Mouse (Mus musculus) hindbrain, embryonic 12.5 days (tissue): ENCODE results near the gene Fam25c. TPM values are rescaled to one million over a fixed set of nuclear protein-coding genes. Genes with fewer than 3 reads are reported as not detected.

Experiments used
- ATAC-seq: fragments of 200-750 bp; cut with Nextera tagmentation; 2 replicates; pipeline ENCODE4 v1.8.0; 2017; ENCODE audit warnings: moderate TSS enrichment; ENCODE audit not compliant: low FRiP score
- H3K27ac ChIP-seq: fragments of 300-500 bp; sonication (generic); 2 replicates; pipeline ENCODE4 v1.5.1; 2016; ENCODE audit warnings: mild to moderate bottlenecking
- H3K27me3 ChIP-seq: fragments of 300-500 bp; sonication (generic); 2 replicates; pipeline ENCODE4 v1.6.1; 2016; ENCODE audit warnings: mild to moderate bottlenecking
- H3K36me3 ChIP-seq: fragments of 300-500 bp; sonication (generic); 2 replicates; pipeline ENCODE4 v1.6.1; 2016; ENCODE audit warnings: mild to moderate bottlenecking
- H3K4me1 ChIP-seq: fragments of 300-500 bp; sonication (generic); 2 replicates; pipeline ENCODE4 v1.6.1; 2016
- H3K4me2 ChIP-seq: fragments of 300-500 bp; sonication (generic); replicated peaks from 2 replicates; pipeline ENCODE4 v1.6.1; 2016; ENCODE audit warnings: mild to moderate bottlenecking
- H3K4me3 ChIP-seq: fragments of 300-500 bp; sonication (generic); 2 replicates; pipeline ENCODE4 v1.5.1; 2016; ENCODE audit warnings: mild to moderate bottlenecking
- H3K9ac ChIP-seq: fragments of 300-500 bp; sonication (generic); 2 replicates; pipeline ENCODE4 v1.6.1; 2016; ENCODE audit warnings: mild to moderate bottlenecking, moderate library complexity
- H3K9me3 ChIP-seq: fragments of 300-500 bp; sonication (generic); replicated peaks from 2 replicates; pipeline ENCODE4 v1.6.1; 2016; ENCODE audit warnings: mild to moderate bottlenecking
- WGBS: fragments of 180-500 bp; shearing (Covaris S2); methylation state at CpG from one replicate; pipeline ENCODE4 v1.1.7; 2016; 5-methylcytosine and 5-hydroxymethylcytosine counted together
- polyA plus RNA-seq: library from polyadenylated mRNA; unstranded; fragments of >200 nt; fragmentation: Nextera tagmentation; extraction: Ambion mirVana; gene quantifications from 2 replicates; pipeline ENCODE4 v1.2.1, GENCODE M21; 2016

Gene Fam25c
- polyA plus RNA-seq, 1 experiment from 2014 or later: not detected

DNA sequence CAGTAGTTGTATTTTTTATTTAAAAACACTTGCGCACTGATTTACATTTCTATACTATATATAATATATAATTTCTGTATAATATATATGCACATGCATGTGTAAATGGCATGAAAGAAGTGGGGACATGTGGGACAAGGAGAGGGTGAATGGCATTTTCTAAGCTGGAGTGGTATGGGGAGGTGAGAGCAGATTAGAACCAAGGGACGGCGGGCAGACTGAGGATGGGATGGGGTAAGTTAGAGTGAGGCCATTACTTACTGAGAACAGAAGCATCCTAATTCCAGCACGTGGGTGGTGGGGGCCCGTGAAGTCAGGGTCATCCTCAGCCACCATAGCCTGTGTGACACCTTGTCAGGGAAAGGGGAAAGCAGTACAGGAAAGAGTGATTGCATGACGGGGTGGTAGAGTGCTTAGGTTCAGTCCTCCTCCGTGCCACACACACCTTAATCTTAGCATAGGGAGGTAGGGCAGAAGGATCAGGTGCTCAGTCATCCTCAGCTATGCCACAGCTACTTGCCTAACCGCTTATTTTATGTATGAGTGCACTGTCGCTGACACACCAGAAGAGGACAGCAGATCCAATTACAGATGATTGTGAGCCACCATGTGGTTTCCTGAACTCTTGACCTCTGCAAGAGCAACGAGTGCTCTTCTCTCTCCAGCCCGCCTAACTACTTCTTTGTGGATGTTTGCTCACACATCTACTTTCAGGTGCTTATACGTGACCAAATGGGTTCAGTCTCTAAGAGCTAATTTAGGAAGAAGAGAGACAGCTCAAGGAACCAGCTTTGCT is 9.3 kb downstream of the Fam25c start:
- no peak overlapping the region for H3K27ac ChIP-seq
- peak; percentile 48 for ATAC-seq
- H3K4me3 ChIP-seq: no peak overlapping the region
- WGBS: 60% methylated on average over 12 of the region's 12 CpGs
- H3K4me1 ChIP-seq: no peaks in the 10 kb centered on the region
- no peak overlapping the region for H3K9ac ChIP-seq
- H3K27me3 ChIP-seq: no peaks in the 10 kb centered on the region
- no peaks in the 10 kb centered on the region for H3K9me3 ChIP-seq
- H3K4me2 ChIP-seq: no peak overlapping the region
- H3K36me3 ChIP-seq: peaks cover 29% of the 10 kb centered on the region

GRCm38 (mm10) chr14:34344361-34344760 is 10.9 kb downstream of the Fam25c start:
- no peak for ATAC-seq
- Histone ChIP-seq H3K27me3 (no peaks in the 10 kb centered on the region), H3K9me3 (no peaks in the 10 kb centered on the region), H3K4me2 (no peak overlapping the region), H3K27ac (no peak overlapping the region), H3K9ac (no peak overlapping the region), H3K36me3 (peaks cover 42% of the 10 kb centered on the region), H3K4me3 (no peak overlapping the region), H3K4me1 (no peaks in the 10 kb centered on the region)
- WGBS: 88% methylated on average over 5 of the region's 5 CpGs

DNA sequence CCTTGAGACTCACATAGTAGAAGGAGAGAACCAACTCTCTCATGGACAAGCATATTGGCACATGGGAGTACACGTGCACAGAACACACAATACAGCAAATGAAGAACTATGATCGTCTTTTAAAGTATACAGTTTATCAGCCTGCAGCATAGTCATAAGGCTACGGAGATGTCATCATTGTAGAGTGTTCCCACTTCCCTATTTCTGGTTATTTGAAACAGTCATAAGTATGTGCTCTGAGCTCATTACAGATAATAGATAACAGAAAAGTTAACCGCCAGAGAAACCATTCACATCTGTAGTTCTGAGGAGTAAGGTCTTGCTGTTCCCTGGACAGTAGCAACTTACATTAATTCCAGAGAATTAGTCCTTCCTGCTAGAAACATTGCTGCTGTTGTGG is 12.2 kb downstream of the Fam25c start:
- H3K9ac ChIP-seq: no peak overlapping the region
- no peaks in the 10 kb centered on the region for H3K27me3 ChIP-seq
- H3K27ac ChIP-seq: no peak overlapping the region
- ATAC-seq: no peak
- peaks cover 54% of the 10 kb centered on the region for H3K36me3 ChIP-seq
- no peak overlapping the region for H3K4me2 ChIP-seq
- H3K4me1 ChIP-seq: no peaks in the 10 kb centered on the region
- H3K4me3 ChIP-seq: no peak overlapping the region
- no peaks in the 10 kb centered on the region for H3K9me3 ChIP-seq
- 98% methylated on average over 4 of the region's 4 CpGs for WGBS

DNA sequence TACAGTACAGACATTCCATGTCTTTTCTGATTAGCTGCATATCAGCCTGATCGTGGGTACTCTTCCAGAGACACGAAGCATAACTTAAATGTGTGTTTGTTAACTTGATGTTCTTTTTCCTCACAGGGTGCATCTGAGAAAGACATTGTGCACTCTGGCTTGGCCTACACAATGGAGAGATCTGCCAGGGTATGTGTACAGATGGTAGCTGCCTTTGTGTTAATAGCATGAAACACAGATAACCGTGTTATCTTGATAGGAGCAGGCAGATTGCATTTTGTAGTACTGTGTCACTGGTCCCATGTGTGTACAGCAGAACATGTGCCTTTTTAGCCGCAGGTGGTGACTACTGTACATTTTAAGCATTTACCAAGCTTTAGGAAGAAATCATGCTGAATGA is 13.2 kb downstream of the Fam25c start:
- H3K27me3 ChIP-seq: no peaks in the 10 kb centered on the region
- no peaks in the 10 kb centered on the region for H3K9me3 ChIP-seq
- H3K27ac ChIP-seq: no peak overlapping the region
- no peak overlapping the region for H3K4me3 ChIP-seq
- no peak overlapping the region for H3K9ac ChIP-seq
- no peak for ATAC-seq
- WGBS: 88% methylated on average over 4 of the region's 4 CpGs
- H3K4me1 ChIP-seq: no peaks in the 10 kb centered on the region
- no peak overlapping the region for H3K4me2 ChIP-seq
- H3K36me3 ChIP-seq: peaks cover 64% of the 10 kb centered on the region

GRCm38 (mm10) chr14:34339446-34339845 is 15.8 kb downstream of the Fam25c start:
- Histone ChIP-seq H3K27me3 (no peaks in the 10 kb centered on the region), H3K4me3 (no peak overlapping the region), H3K9me3 (no peaks in the 10 kb centered on the region), H3K4me1 (no peaks in the 10 kb centered on the region), H3K36me3 (peaks cover 87% of the 10 kb centered on the region), H3K9ac (no peak overlapping the region), H3K4me2 (no peak overlapping the region), H3K27ac (no peak overlapping the region)
- WGBS: 71% methylated on average over 1 of the region's 1 CpGs
- ATAC-seq: no peak

DNA sequence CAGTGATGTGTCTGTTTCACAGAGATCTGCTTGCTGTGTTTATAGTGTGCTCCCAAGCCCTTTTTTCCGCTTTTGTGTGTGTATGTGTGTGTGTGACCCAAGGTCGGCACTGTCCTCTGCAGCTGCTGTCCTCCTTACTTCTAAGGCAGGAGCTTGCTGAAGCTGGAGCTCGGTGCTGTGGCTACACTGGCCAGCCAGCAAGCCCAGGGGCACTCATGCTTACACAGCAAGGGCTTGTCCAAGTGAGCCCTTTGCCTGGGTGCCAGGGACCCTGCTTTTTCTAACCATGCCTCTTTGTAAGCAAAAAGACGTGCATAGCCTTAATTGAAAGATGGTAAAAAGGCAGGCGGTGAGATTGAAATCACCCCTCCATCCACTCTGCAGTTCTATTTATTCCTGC is 22.8 kb downstream of the Fam25c start:
- Histone ChIP-seq H3K4me2 (no peak overlapping the region), H3K4me3 (no peak overlapping the region), H3K36me3 (peaks cover 77% of the 10 kb centered on the region), H3K27me3 (no peaks in the 10 kb centered on the region), H3K9ac (no peak overlapping the region), H3K4me1 (no peaks in the 10 kb centered on the region), H3K9me3 (no peaks in the 10 kb centered on the region), H3K27ac (no peak overlapping the region)
- WGBS: 93% methylated on average over 5 of the region's 5 CpGs
- ATAC-seq: no peak

DNA sequence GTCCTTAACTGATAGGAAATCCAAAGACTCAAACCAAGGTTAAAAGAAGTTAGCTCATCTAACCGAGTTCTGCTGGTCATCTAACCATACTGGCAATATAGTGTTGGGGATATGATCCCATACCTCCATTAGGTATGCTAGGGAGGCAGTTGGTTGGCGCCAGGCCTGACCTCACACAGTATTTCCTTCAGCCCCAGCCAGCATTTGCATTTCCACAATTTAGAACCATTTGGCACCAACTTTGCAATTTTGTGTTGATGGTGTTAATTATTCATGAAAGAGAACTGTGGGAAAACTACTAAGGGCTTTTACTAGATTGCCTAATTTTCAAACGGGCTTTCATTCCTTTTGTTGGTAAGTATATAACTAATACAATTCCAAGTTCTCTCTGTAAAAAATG is 23.3 kb downstream of the Fam25c start:
- Histone ChIP-seq H3K27me3 (no peaks in the 10 kb centered on the region), H3K36me3 (peaks cover 71% of the 10 kb centered on the region), H3K9ac (no peak overlapping the region), H3K4me3 (no peak overlapping the region), H3K9me3 (no peaks in the 10 kb centered on the region), H3K27ac (no peak overlapping the region), H3K4me2 (no peak overlapping the region), H3K4me1 (no peaks in the 10 kb centered on the region)
- ATAC-seq: no peak
- WGBS: 89% methylated on average over 3 of the region's 3 CpGs

- Histone ChIP-seq H3K4me2 (no peak overlapping the region), H3K9me3 (no peaks in the 10 kb centered on the region), H3K27ac (no peak overlapping the region), H3K4me3 (no peak overlapping the region), H3K36me3 (peaks cover 64% of the 10 kb centered on the region), H3K9ac (no peak overlapping the region), H3K27me3 (no peaks in the 10 kb centered on the region), H3K4me1 (no peaks in the 10 kb centered on the region)
- 92% methylated on average over 9 of the region's 9 CpGs for WGBS
- no peak for ATAC-seq
Measured at GRCm38 (mm10) chr14:34330657-34331158, 24.5 kb downstream of the Fam25c start.

DNA sequence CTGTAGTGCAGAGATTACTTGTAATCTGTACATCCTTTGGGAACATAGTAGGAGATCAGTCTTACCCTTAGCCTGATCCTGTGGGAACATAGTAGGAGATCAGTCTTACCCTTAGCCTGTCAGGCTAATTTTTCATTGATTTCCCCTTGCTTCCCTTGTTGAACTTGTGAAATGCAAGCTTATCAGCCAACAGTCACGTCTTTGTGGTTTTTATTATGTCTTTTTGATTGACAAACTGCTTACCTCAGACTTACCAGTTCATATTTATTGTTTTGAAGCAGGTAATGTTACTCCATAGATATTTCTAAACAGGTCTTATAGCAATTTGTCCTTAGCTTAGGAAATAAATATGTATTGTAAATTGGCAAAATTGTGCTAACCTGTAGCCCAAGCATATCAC is 27.6 kb downstream of the Fam25c start:
- H3K36me3 ChIP-seq: peaks cover 57% of the 10 kb centered on the region
- no peaks in the 10 kb centered on the region for H3K9me3 ChIP-seq
- H3K27me3 ChIP-seq: no peaks in the 10 kb centered on the region
- H3K9ac ChIP-seq: no peak overlapping the region
- WGBS: 90% methylated on average over 1 of the region's 1 CpGs
- no peak overlapping the region for H3K4me2 ChIP-seq
- H3K27ac ChIP-seq: no peak overlapping the region
- no peak for ATAC-seq
- no peaks in the 10 kb centered on the region for H3K4me1 ChIP-seq
- no peak overlapping the region for H3K4me3 ChIP-seq

DNA sequence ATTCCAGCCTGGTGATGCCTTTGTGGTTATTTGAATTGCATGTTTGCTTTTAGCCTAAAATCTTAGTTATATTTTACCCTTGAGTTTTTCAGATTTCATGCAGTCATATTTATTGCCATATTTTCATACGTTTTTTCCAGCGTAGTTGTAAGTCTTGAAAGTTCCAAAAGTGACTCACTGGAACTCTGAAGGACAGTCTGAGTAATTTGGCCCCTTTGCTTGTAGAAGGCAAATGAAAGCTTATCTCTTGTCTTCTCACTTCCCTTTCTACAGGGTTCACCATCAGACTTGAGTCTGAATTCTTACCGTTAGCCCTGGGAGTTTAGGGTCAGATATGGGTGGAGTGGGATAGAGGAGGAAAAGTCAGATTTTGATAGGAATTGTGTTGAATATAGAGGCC is 28.6 kb downstream of the Fam25c start:
- 97% methylated on average over 3 of the region's 3 CpGs for WGBS
- H3K4me1 ChIP-seq: no peaks in the 10 kb centered on the region
- H3K27me3 ChIP-seq: no peaks in the 10 kb centered on the region
- ATAC-seq: no peak
- no peak overlapping the region for H3K4me2 ChIP-seq
- H3K27ac ChIP-seq: no peak overlapping the region
- H3K4me3 ChIP-seq: no peak overlapping the region
- no peaks in the 10 kb centered on the region for H3K9me3 ChIP-seq
- peaks cover 55% of the 10 kb centered on the region for H3K36me3 ChIP-seq
- no peak overlapping the region for H3K9ac ChIP-seq

- H3K27me3 ChIP-seq: no peaks in the 10 kb centered on the region
- H3K9ac ChIP-seq: no peak overlapping the region
- H3K9me3 ChIP-seq: no peaks in the 10 kb centered on the region
- no peak for ATAC-seq
- no peaks in the 10 kb centered on the region for H3K4me1 ChIP-seq
- 94% methylated on average over 5 of the region's 5 CpGs for WGBS
- H3K27ac ChIP-seq: no peak overlapping the region
- peaks cover 46% of the 10 kb centered on the region for H3K36me3 ChIP-seq
- H3K4me2 ChIP-seq: no peak overlapping the region
- no peak overlapping the region for H3K4me3 ChIP-seq
Measured at GRCm38 (mm10) chr14:34323576-34324085, 31.6 kb downstream of the Fam25c start.

DNA sequence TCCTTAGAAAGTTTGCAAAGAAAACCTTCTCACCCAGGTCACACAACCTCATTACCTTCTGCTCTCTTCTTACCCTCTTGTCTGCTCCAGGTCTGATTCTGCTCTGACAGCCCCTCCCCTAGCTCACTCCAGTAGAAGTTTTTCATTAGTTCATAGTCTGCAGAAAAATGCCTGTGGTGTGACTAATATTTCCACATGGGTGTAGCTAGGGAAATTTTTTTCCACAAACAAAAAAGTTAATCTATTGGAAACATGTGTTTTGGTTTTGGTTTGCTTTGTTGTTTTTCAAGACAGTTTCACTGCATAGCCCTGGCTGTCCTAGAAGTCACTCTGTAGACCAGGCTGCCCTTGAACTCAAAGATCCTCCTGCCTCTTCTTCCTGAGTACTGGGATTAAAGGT is 37.1 kb downstream of the Fam25c start:
- no peak for ATAC-seq
- Histone ChIP-seq H3K9ac (no peak overlapping the region), H3K9me3 (no peaks in the 10 kb centered on the region), H3K4me3 (no peak overlapping the region), H3K27me3 (no peaks in the 10 kb centered on the region), H3K36me3 (peaks cover 26% of the 10 kb centered on the region), H3K4me1 (peaks cover 6% of the 10 kb centered on the region), H3K27ac (no peak overlapping the region), H3K4me2 (no peak overlapping the region)

DNA sequence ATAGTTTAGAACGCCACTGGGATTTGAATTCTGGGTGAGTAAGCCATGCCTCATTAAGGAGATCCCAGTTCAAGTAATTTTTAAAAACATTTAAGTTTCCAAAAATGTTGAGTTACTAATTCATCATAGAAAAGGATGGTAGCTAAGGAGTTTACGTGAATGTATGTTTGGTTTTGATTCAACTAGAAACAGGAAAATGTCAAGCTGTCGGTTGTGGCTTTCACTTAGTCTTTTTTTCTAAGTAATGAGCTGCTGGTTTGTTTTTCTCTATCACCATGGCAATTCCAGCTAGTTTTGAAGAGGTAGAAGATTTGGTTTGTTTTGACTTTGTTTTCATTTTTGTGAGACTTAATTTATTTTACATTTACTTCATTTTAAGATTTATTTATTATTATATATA is 37.8 kb downstream of the Fam25c start:
- Histone ChIP-seq H3K4me3 (no peak overlapping the region), H3K9ac (no peak overlapping the region), H3K27me3 (no peaks in the 10 kb centered on the region), H3K4me2 (no peak overlapping the region), H3K27ac (no peak overlapping the region), H3K4me1 (peaks cover 13% of the 10 kb centered on the region), H3K36me3 (peaks cover 26% of the 10 kb centered on the region), H3K9me3 (no peaks in the 10 kb centered on the region)
- 92% methylated on average over 3 of the region's 3 CpGs for WGBS
- no peak for ATAC-seq
